Mouse (Mus musculus) megakaryocyte, embryonic 14.5 days (primary cell): ENCODE data around the gene Olfr159.

Experiments used
- FLI1 ChIP-seq: IDR thresholded peaks from 2 replicates; pipeline ENCODE4 v1.6.1; 2012; ENCODE audit warnings: low read length, inconsistent platforms, mixed read lengths
- GATA1 ChIP-seq: IDR thresholded peaks from 3 replicates; pipeline ENCODE4 v1.6.1; 2012; ENCODE audit warnings: mixed read lengths, low read length, inconsistent platforms, borderline replicate concordance

DNA sequence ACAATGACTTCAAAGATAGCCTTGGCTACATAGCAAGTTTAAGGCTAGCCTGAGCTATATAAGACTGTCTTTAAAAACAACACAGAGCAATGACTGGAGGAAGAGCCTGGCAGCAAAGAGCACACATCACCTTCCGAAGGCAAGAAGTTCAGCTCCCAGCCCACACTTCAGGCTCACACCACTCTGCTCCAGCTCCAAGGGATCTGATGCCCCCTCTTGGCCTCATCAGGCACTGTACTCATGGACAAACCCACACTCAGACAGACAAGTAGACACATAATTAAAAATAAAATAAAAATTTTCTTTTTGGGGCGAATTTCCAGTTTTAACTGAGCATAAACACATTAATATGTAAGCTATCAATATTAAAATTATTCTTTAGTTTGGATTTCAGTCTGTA lies 9.5 kb downstream of the Olfr159 start:
- TF ChIP-seq GATA1 (no peak), FLI1 (no peak)
